Mouse (Mus musculus) limb, embryonic 10.5 days (tissue): Measurements from ENCODE around the gene Galns. TPM values are rescaled to one million over a fixed set of nuclear protein-coding genes. Genes with fewer than 3 reads are reported as not detected.
A peak's percentile ranks its signal among the peaks of the same experiment; 100 is the strongest.

Source experiments
- DNase-seq: peaks from one replicate; pipeline ENCODE4 v3.0.0-alpha.2; 2017; ENCODE audit warnings: low spot score
- H3K27ac ChIP-seq: fragments of 300-500 bp; sonication (generic); 2 replicates; pipeline ENCODE4 v1.5.1; 2016; ENCODE audit warnings: mild to moderate bottlenecking
- H3K27me3 ChIP-seq: fragments of 300-500 bp; sonication (generic); 2 replicates; pipeline ENCODE4 v1.6.1; 2016; ENCODE audit warnings: low read depth, mild to moderate bottlenecking; ENCODE audit not compliant: poor library complexity, severe bottlenecking
- H3K36me3 ChIP-seq: fragments of 300-500 bp; sonication (generic); 2 replicates; pipeline ENCODE4 v1.6.1; 2016; ENCODE audit warnings: mild to moderate bottlenecking, moderate library complexity
- H3K4me1 ChIP-seq: fragments of 300-500 bp; sonication (generic); 2 replicates; pipeline ENCODE4 v1.6.1; 2016
- H3K4me3 ChIP-seq: fragments of 300-500 bp; sonication (generic); 2 replicates; pipeline ENCODE4 v1.5.1; 2016; ENCODE audit warnings: mild to moderate bottlenecking, moderate library complexity
- H3K9me3 ChIP-seq: fragments of 300-500 bp; sonication (generic); replicated peaks from 2 replicates; pipeline ENCODE4 v1.6.1; 2016; ENCODE audit warnings: mild to moderate bottlenecking
- WGBS: fragments of 180-500 bp; shearing (Covaris S2); methylation state at CpG from one replicate; pipeline ENCODE4 v1.1.7; 2016; 5-methylcytosine and 5-hydroxymethylcytosine counted together
- polyA plus RNA-seq: library from polyadenylated mRNA; unstranded; fragments of >200 nt; fragmentation: Nextera tagmentation; extraction: Ambion mirVana; gene quantifications from 2 replicates; pipeline ENCODE4 v1.2.1, GENCODE M21; 2016

The Galns gene
- polyA plus RNA-seq: 4.0 and 5.7 TPM in 2 replicates

DNA sequence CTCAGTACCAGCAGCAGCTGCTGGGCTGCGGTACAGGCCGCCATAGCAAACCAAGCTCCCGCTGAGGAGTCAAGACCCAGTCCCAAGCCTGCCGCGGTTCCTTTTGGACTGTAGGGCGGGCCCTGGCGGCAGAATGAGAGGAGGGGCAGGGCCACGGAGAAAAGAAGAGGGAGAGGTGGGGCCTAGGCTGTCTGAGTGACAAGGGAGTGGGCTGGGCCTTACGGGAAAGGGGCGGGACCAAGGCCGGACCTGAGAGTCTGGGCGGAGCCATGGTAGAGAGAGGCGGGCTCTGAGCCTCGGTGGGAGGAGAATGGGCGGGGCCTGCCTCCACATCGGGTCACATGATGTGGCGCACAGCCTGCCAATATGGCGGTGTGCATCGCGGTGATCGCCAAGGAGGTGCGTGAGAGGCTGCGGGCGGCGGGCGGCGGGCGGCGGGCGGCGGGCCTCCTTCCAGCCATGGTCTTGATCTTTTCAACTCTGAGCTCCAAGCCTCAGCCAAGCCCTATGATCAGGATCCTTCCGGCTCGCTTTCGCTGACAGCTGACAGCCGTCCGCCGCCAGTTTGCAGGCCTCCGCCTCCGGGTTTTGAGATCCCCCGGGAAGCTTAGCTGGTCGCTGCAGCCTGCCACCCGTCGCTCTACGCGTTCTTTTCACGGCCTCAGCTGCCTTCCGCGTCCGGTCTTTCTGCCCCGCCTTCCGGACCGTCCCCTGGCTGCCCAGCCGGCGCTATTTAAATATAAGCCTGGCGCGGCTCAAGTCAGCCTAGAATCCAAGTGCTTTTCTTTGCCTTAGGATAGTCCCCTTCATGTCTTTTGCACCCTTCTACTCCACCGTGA, at the start of gene Galns, which contains the start of gene Trappc2l:
Gene Galns, minus strand, starts transcription at position 169 of the 839 bp plus-strand sequence.
Gene Trappc2l, plus strand, starts transcription at position 346 of the 839 bp plus-strand sequence.
- peak; percentile 97 for DNase-seq
- H3K36me3 ChIP-seq: peaks cover 18% of the 10 kb centered on the region
- WGBS: under 1% methylated on average over 57 of the region's 57 CpGs
- H3K4me1 ChIP-seq: peaks cover 38% of the 10 kb centered on the region
- peak within 1 kb of the TSS; percentile 86 for H3K27ac ChIP-seq
- H3K9me3 ChIP-seq: no peaks in the 10 kb centered on the region
- no peaks in the 10 kb centered on the region for H3K27me3 ChIP-seq
- peak within 1 kb of the TSS; percentile 82 for H3K4me3 ChIP-seq

GRCm38 (mm10) chr8:122660022-122660421, 48.8 kb upstream of the Galns start:
- Histone ChIP-seq H3K9me3 (no peaks in the 10 kb centered on the region), H3K4me1 (peaks cover 94% of the 10 kb centered on the region), H3K27me3 (no peaks in the 10 kb centered on the region), H3K4me3 (no peak overlapping the region), H3K27ac (peak overlapping the region; percentile 83), H3K36me3 (no peaks in the 10 kb centered on the region; the same call in 1 of the 2 replicates)
- DNase-seq: no peak
- WGBS: 72% methylated on average over 2 of the region's 2 CpGs

GRCm38 (mm10) chr8:122658807-122659160, 47.5 kb upstream of the Galns start:
- H3K27me3 ChIP-seq: no peaks in the 10 kb centered on the region
- H3K27ac ChIP-seq: peak overlapping the region; percentile 83
- 27% methylated on average over 9 of the region's 9 CpGs for WGBS
- no peaks in the 10 kb centered on the region; the same call in 1 of the 2 replicates for H3K36me3 ChIP-seq
- peak overlapping the region; percentile 25 for H3K4me3 ChIP-seq
- peaks cover 94% of the 10 kb centered on the region for H3K4me1 ChIP-seq
- no peak for DNase-seq
- no peaks in the 10 kb centered on the region for H3K9me3 ChIP-seq

DNA sequence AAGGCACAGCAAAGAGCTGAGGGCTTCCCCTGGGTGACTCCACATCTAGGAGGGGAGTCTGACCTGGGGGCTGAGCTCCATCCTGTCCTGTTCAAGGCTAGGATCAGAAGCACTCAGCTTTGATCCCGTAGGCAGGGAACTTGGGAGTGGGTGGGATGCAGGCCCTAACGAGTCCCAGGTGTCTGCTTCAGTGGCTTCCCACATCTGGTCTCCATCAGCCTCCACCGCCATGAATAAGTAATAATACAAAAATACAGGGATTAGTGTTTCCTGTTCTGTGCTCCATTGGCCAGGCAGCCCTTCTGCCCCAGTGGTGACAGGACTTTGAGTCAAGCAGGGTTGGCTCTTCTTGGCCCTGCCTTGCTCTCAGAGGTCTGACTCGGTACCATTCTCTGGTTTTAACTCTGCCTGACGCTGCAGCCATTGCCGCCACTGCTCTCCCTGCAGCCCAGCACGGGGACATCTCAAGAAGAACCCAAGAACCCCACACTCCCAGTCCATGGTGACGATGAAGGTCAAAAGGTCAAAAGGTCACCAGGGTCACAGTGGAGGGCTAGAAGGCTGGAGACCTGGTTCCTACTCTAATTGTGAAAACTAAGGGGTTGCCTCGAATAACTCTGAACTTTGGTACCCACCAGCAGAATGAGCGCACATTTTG, 47.0 kb upstream of the Galns start:
- Histone ChIP-seq H3K36me3 (no peaks in the 10 kb centered on the region; the same call in 1 of the 2 replicates), H3K4me3 (peak overlapping the region; percentile 25), H3K27ac (peak overlapping the region; percentile 83), H3K27me3 (no peaks in the 10 kb centered on the region), H3K4me1 (peaks cover 94% of the 10 kb centered on the region), H3K9me3 (no peaks in the 10 kb centered on the region)
- DNase-seq: peak; percentile 89
- 21% methylated on average over 10 of the region's 10 CpGs for WGBS

- H3K36me3 ChIP-seq: no peaks in the 10 kb centered on the region; the same call in 1 of the 2 replicates
- H3K9me3 ChIP-seq: no peaks in the 10 kb centered on the region
- H3K4me1 ChIP-seq: peaks cover 94% of the 10 kb centered on the region
- no peaks in the 10 kb centered on the region for H3K27me3 ChIP-seq
- WGBS: 88% methylated on average over 13 of the region's 13 CpGs
- peak overlapping the region; percentile 83 for H3K27ac ChIP-seq
- no peak overlapping the region for H3K4me3 ChIP-seq
- DNase-seq: no peak
Measured at GRCm38 (mm10) chr8:122656056-122656999, 45.1 kb upstream of the Galns start.

- WGBS: 52% methylated on average over 7 of the region's 7 CpGs
- Histone ChIP-seq H3K4me1 (peaks cover 96% of the 10 kb centered on the region), H3K36me3 (no peaks in the 10 kb centered on the region), H3K4me3 (no peak overlapping the region), H3K9me3 (no peaks in the 10 kb centered on the region), H3K27ac (0 out of 2 replicates have a peak overlapping the region, but pooled peaks have one; percentile 44), H3K27me3 (peaks cover 12% of the 10 kb centered on the region; the same call in 1 of the 2 replicates)
- no peak for DNase-seq
Measured at GRCm38 (mm10) chr8:122654768-122655167, 43.5 kb upstream of the Galns start.

DNA sequence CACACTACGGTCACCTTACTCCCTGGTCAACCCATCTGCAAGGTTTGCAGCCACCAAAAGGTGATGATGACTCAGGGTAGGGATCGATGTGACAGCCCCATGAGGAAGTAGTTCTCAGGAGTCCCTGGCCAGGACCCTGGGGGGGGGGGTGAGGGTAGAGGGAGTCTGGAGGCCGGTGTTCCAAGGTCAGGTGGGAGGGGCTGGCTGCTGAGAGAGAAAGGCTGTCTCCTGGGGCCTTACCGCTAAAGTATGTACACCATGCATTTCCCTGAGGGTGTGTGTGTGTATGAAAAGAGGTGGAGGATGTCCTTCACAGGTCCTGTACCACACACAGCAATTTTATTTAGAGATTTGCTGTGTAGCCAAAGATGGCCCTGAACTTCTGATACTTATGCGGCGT, 41.4 kb upstream of the Galns start:
- 64% methylated on average over 6 of the region's 6 CpGs for WGBS
- Histone ChIP-seq H3K9me3 (no peaks in the 10 kb centered on the region), H3K4me1 (peaks cover 96% of the 10 kb centered on the region), H3K4me3 (no peak overlapping the region), H3K36me3 (peaks cover 6% of the 10 kb centered on the region; the same call in 1 of the 2 replicates), H3K27me3 (peaks cover 14% of the 10 kb centered on the region; the same call in 1 of the 2 replicates), H3K27ac (peak overlapping the region; percentile 75)
- DNase-seq: no peak

DNA sequence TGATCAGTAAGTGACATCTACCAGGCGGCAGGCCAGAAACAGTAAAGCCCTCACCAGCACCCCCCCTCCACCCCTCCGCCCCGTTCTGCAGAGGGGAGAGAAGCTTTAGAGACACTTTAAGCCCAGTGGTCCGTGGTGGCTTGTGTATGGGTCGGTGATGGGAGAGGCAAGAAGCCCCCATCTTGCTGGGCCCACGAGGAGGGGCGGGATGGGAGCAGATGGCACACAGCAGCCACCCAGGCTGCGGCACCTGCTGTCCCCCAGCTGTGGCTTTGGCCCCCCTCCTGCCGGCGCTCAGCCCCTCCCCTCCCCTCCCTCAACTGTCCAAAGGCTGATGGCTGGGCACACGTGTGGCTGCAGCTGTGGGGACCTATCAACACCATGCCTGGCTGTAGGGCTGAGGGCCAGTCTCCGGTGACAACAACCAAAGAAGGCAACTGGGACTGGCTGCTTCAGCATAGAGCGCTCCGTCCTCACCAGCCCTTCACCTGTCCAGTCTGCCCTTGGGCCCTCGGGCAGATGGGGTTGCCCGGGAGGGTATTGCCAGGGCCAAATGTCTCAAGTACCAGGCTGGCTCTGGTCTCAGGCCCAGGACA, 40.2 kb upstream of the Galns start:
- H3K4me3 ChIP-seq: no peak overlapping the region
- 81% methylated on average over 16 of the region's 16 CpGs for WGBS
- H3K27ac ChIP-seq: 0 out of 2 replicates have a peak overlapping the region, but pooled peaks have one; percentile 0

DNA sequence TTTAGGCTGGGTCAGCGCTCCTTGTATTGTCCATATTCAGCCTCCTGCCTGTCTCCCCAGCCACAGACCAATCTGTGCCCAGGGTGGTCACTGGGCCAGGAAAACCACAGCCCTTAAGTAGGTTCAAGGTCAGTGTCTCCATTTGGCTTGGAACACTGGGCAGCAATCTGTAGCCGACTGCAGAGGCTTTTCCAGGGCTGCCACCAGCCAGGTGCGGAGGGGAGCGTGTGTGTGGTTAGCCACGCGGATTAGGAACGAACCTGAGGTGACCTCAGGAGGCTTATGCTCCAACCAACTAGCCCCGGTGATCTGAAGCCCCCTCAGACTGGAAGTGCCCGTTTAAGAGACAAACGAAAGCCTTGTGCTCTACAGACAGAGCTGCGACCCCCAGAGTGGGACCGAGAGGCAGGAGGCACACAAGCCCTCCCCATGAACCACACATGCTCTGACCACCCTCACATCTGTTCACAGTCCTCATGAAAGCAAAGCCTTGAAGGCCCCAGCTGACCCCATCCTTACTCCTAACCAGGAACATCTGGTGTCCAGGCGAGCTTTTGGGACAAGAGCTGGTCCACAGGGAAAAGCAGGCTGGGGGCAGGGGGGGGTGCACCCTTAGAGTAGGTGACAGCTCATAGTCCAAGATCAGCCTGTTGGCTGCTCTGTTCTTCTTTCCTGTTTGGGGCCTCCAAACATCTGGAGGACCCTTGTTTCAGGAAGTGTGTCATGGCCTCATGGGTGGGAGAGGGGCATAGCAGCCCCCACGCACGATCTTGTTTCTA, 37.1 kb upstream of the Galns start:
- Histone ChIP-seq H3K27me3 (peaks cover 32% of the 10 kb centered on the region; the same call in 1 of the 2 replicates), H3K9me3 (no peaks in the 10 kb centered on the region), H3K36me3 (peaks cover 7% of the 10 kb centered on the region), H3K4me1 (peaks cover 71% of the 10 kb centered on the region), H3K4me3 (peak overlapping the region; percentile 14; the same call in 1 of the 2 replicates), H3K27ac (peak overlapping the region; percentile 73)
- 40% methylated on average over 15 of the region's 15 CpGs for WGBS
- peak; percentile 74 for DNase-seq

More for the DNA sequence above, 40.2 kb upstream of the Galns start:
- Histone ChIP-seq H3K9me3 (no peaks in the 10 kb centered on the region), H3K4me1 (peaks cover 89% of the 10 kb centered on the region), H3K36me3 (peaks cover 7% of the 10 kb centered on the region), H3K27me3 (peaks cover 14% of the 10 kb centered on the region; the same call in 1 of the 2 replicates)
- DNase-seq: no peak

GRCm38 (mm10) chr8:122646337-122646736, 35.1 kb upstream of the Galns start:
- H3K36me3 ChIP-seq: peaks cover 15% of the 10 kb centered on the region
- no peaks in the 10 kb centered on the region for H3K9me3 ChIP-seq
- H3K4me1 ChIP-seq: peaks cover 60% of the 10 kb centered on the region
- DNase-seq: no peak
- 95% methylated on average over 16 of the region's 16 CpGs for WGBS
- H3K27me3 ChIP-seq: peaks cover 32% of the 10 kb centered on the region; the same call in 1 of the 2 replicates
- H3K27ac ChIP-seq: no peak overlapping the region
- no peak overlapping the region for H3K4me3 ChIP-seq
